Mouse (Mus musculus): ENCODE measurements around the gene Gm7030. TPM values are rescaled to one million over a fixed set of nuclear protein-coding genes. Genes with fewer than 3 reads are reported as not detected.
"Not testable (repeated sequence)": the region's sequence is repeated elsewhere in the genome, so short reads cannot be mapped to it uniquely, and the experiment has no call there.

Gene Gm7030
- polyA plus RNA-seq, 1 experiment from 2014 or later, result not detected

DNA sequence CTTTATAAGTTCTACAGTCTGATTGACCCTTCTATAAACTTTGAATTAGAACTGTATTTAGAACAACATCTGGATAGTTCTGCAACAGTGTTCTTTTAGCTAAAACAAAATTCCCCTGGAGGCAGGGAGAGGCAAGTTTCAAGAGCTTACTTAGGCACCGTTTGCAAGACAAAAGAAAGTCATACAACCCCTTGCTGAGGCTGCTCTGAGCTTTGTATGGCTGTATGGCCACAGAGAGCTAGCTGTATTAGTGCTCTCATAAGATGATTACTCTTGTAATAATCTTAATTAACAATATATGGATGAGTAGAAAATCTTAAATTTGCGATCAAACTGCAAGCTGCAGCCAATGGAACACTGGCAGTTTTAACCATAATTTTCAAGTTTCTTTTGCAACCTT is 29.6 kb downstream of the Gm7030 start:
- H3K27me3 ChIP-seq; H3K9me3 ChIP-seq; H3K36me3 ChIP-seq; H3K4me2 ChIP-seq; ATAC-seq (ENCODE audit: insufficient number of reproducible peaks, insufficient read depth, low FRiP score, low TSS enrichment, low read depth); H3K4me3 ChIP-seq; H3K27ac ChIP-seq; H3K9ac ChIP-seq; H3K4me1 ChIP-seq: not testable (repeated sequence)
- 52% methylated on average over 2 of the region's 2 CpGs for WGBS

DNA sequence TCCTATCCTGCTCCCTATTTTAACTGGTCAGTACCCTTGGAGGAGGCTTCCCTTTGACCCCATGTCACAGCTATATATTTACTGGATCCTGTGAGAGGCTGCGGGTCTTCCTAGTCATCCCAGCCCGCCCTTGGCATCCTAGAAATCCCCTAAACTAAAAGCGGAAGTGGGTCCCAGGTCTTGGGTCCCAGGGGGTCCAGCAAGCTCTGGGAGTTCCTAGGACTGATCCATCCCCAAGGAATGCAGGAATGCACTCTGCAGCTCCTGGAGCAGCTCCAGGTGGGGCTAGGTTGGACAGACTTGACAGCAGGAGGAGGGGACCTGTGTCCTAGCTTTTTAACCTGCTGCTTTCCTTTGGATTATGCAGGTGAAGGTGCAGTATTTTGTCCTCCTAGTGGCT is 35.3 kb downstream of the Gm7030 start:
- no peak overlapping the region for H3K4me2 ChIP-seq
- H3K4me1 ChIP-seq, result no peaks in the 10 kb centered on the region
- H3K27ac ChIP-seq, result no peak overlapping the region
- H3K9ac ChIP-seq, result no peak overlapping the region
- H3K4me3 ChIP-seq, result no peak overlapping the region
- no peak for ATAC-seq (ENCODE audit: insufficient number of reproducible peaks, insufficient read depth, low FRiP score, low TSS enrichment, low read depth)
- no peaks in the 10 kb centered on the region for H3K9me3 ChIP-seq
- 16% methylated on average over 3 of the region's 3 CpGs for WGBS
- H3K27me3 ChIP-seq, result peaks cover 10% of the 10 kb centered on the region; the same call in 1 of the 2 replicates
- H3K36me3 ChIP-seq, result no peaks in the 10 kb centered on the region

DNA sequence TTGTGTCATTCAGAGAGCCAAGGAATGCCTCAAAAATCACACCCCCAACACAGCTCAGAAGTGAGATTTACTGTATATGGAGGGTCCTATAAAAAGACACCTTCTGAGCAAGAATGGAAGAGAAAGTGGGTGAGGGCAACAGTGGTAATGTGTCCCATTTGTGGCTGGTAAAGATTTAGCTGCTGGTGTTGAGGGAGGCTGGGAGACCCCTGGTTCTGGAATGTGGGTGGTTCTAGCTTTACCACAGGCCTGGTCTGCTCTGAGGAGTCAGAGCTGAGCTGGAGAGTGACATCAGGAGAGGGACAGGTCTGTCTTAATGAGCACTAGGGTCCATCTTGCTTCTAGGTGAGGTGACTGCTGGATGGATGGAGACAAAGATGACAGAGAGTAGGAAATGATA is 36.7 kb downstream of the Gm7030 start:
- not testable (repeated sequence) for ATAC-seq (ENCODE audit: insufficient number of reproducible peaks, insufficient read depth, low FRiP score, low TSS enrichment, low read depth); H3K27me3 ChIP-seq; H3K4me1 ChIP-seq; H3K4me2 ChIP-seq; H3K9ac ChIP-seq; H3K9me3 ChIP-seq; H3K36me3 ChIP-seq; H3K4me3 ChIP-seq; H3K27ac ChIP-seq

DNA sequence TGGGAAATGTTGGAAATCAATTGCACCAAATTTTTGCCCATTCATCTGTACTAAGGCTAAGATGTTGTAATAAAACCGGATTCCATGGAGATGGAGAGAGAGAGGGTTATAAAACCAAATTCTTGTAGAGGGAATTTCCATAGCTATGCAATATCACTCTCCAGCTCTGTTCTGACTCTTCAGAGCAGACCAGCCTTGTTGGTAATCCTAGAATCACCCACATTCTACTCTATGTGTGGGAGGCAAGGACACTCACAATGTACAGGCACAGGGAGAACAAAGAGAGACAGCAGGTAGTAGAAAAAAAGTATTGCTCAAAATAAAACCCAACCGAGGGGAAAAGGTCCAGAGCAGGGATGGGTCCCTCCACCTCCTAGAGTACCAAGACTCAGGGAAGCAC is 37.3 kb downstream of the Gm7030 start:
- H3K9me3 ChIP-seq; H3K27me3 ChIP-seq; H3K4me1 ChIP-seq; H3K36me3 ChIP-seq; H3K27ac ChIP-seq; H3K4me2 ChIP-seq; H3K4me3 ChIP-seq; H3K9ac ChIP-seq; ATAC-seq (ENCODE audit: insufficient number of reproducible peaks, insufficient read depth, low FRiP score, low TSS enrichment, low read depth): not testable (repeated sequence)
- WGBS, result no CpG with 5 or more reads among the region's 2 CpGs

DNA sequence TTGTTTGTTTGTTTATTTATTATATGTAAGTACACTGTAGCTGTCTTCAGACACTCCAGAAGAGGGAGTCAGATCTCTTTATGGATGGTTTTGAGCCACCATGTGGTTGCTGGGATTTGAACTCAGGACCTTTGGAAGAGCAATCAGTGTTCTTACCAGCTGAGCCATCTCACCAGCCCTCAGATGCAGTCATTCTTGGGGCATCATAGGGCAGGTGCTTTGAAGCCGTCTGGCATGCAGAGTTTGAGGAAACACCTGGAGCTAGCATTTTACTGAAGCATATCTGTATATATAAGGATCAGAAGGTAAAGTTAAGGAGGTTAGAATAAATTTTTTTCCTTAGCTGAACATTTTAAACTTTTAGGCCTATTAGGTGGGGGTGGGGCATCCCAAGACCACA is 43.2 kb downstream of the Gm7030 start:
- not testable (repeated sequence) for H3K4me3 ChIP-seq; H3K36me3 ChIP-seq; H3K9me3 ChIP-seq; H3K27ac ChIP-seq; ATAC-seq (ENCODE audit: insufficient number of reproducible peaks, insufficient read depth, low FRiP score, low TSS enrichment, low read depth); H3K9ac ChIP-seq; H3K4me2 ChIP-seq
- 63% methylated on average over 1 of the region's 1 CpGs for WGBS
- peaks cover 14% of the 10 kb centered on the region; the same call in 1 of the 2 replicates for H3K4me1 ChIP-seq
- H3K27me3 ChIP-seq, result peaks cover 44% of the 10 kb centered on the region

DNA sequence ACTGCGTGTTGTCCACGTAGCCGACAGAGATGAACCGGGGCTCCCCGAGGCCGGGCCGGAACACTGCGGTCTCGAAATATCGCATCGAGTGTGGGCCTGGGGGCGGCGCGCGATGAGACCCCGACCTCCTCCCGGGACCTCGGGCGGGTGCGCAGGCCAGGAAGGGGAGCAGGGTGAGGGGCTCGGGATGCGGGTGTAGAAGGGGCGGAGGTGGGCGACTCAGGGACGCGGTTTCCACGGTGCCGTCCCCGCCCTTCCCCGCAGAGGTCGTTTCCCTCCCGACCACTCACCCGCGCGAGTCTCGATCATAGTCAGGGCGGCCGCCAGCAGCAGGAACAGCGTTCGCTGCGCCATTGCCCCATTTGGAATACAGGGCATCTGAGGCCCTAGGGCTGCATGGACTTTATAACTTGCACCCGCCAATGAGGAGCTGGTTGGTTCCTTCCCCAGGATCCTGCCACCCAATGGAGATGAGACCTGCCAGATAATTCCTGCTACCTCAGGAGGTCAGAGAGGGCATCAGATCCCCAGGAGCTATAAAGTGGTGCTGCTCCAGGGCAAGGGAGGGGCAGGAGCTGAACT is 45.3 kb downstream of the Gm7030 start:
- peak overlapping the region; percentile 93 for H3K4me2 ChIP-seq
- H3K9me3 ChIP-seq, result no peaks in the 10 kb centered on the region
- WGBS, result under 1% methylated on average over 42 of the region's 42 CpGs
- H3K27ac ChIP-seq, result no peak overlapping the region
- H3K36me3 ChIP-seq, result no peaks in the 10 kb centered on the region
- H3K4me1 ChIP-seq, result peaks cover 14% of the 10 kb centered on the region; the same call in 1 of the 2 replicates
- peak; percentile 48; the same call in 1 of the 2 replicates for ATAC-seq (ENCODE audit: insufficient number of reproducible peaks, insufficient read depth, low FRiP score, low TSS enrichment, low read depth)
- peak overlapping the region; percentile 51 for H3K4me3 ChIP-seq
- H3K9ac ChIP-seq, result peak overlapping the region; percentile 63
- H3K27me3 ChIP-seq, result peaks cover 50% of the 10 kb centered on the region

DNA sequence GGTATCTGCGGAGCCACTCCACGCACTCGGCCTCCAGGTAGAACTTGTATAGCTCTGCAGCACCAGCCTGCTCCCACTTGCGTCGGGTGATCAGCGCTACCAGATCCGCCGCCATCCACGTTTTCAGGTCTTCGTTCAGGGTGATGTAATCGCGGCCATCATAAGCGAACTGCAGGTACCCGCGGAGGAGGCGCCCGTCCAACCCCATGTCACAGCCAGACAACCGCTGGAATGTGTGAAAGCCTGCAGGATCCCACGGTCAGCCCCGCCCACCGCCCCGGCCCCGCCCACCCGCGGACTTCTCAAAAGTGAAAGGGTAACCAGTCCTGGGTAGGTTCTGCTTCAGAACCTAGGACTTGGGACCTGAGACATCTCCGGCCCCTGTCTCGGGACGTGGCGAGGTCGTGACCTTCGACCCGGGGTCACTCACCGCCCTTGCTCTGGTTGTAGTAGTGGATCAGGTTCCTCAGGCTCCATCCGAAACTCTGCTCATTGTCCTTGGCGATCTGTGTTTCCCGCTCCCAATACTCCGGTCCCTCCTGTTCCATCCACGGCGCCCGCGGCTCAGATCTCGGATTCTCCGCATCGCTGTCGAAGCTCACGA is 45.9 kb downstream of the Gm7030 start:
- under 1% methylated on average over 46 of the region's 46 CpGs for WGBS
- H3K27me3 ChIP-seq, result peaks cover 50% of the 10 kb centered on the region
- ATAC-seq (ENCODE audit: insufficient number of reproducible peaks, insufficient read depth, low FRiP score, low TSS enrichment, low read depth), result peak; percentile 43; the same call in 1 of the 2 replicates

DNA sequence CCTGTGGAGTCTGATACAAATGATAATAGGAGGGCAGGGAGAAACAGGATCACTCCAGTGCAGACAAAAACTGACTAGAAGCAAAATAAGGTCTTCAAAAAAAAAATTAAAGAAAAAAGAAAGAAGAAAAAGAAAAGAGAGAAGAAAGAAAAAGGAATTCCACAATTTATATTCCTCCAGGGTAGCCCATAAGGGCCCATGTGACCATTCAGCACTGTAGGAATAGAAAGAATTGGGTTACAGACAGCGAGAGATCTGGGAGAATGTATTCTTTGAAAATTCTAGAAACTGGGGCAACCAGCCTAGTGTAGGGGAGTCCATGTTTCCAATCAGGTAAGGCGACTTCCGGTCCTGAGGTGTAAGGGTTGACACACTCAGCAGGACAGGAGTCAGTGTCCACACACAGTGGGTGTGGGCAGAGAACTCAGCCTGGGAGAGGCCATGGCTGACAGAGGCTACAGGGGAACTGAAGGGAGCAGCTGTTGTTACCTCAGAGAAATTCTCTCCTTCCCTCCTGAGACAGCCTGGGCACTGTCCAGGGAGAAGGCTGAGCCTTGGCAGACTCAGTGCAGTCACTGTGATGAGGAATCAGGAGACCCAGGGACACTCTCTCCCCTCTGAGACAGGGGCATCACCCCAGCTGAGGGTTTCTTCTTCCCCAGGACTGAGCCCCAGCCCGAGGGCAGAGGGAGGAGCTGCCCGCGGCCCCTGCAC is 46.5 kb downstream of the Gm7030 start:
- Histone ChIP-seq H3K27me3 (peaks cover 50% of the 10 kb centered on the region), H3K4me1 (peaks cover 14% of the 10 kb centered on the region; the same call in 1 of the 2 replicates), H3K4me2 (peak overlapping the region; percentile 93), H3K4me3 (peak overlapping the region; percentile 51)
- not testable (repeated sequence) for H3K9me3 ChIP-seq; H3K27ac ChIP-seq; H3K9ac ChIP-seq; H3K36me3 ChIP-seq; ATAC-seq (ENCODE audit: insufficient number of reproducible peaks, insufficient read depth, low FRiP score, low TSS enrichment, low read depth)
- WGBS, result 24% methylated on average over 6 of the region's 6 CpGs

More for the DNA sequence above, 45.9 kb downstream of the Gm7030 start:
- no peaks in the 10 kb centered on the region for H3K9me3 ChIP-seq
- H3K4me2 ChIP-seq, result peak overlapping the region; percentile 93
- peak overlapping the region; percentile 51 for H3K4me3 ChIP-seq
- H3K9ac ChIP-seq, result peak overlapping the region; percentile 63
- H3K27ac ChIP-seq, result no peak overlapping the region
- no peaks in the 10 kb centered on the region for H3K36me3 ChIP-seq
- H3K4me1 ChIP-seq, result peaks cover 14% of the 10 kb centered on the region; the same call in 1 of the 2 replicates

DNA sequence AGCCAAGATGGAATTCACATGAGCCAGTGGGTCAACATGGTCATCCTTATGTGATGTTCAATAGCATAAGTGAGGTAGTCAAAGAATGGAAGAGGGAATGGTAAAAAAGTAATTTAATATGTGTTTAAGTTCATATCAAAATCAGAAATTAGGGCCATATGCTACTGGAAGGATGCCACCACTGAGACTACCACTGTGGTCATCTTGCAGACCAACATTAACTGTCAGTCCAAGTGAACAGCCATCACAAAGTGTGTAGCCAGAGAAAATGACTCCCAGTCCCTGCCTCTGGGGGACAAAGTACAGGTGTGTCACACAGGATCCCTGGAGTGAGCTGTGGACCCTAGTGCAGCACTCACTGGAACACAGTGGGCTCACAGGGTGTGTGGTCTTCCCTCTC is 47.3 kb downstream of the Gm7030 start:
- H3K4me3 ChIP-seq; H3K36me3 ChIP-seq; H3K27ac ChIP-seq; ATAC-seq (ENCODE audit: insufficient number of reproducible peaks, insufficient read depth, low FRiP score, low TSS enrichment, low read depth); H3K4me2 ChIP-seq; H3K9me3 ChIP-seq; H3K9ac ChIP-seq: not testable (repeated sequence)
- Histone ChIP-seq H3K4me1 (peaks cover 14% of the 10 kb centered on the region; the same call in 1 of the 2 replicates), H3K27me3 (peaks cover 50% of the 10 kb centered on the region)

DNA sequence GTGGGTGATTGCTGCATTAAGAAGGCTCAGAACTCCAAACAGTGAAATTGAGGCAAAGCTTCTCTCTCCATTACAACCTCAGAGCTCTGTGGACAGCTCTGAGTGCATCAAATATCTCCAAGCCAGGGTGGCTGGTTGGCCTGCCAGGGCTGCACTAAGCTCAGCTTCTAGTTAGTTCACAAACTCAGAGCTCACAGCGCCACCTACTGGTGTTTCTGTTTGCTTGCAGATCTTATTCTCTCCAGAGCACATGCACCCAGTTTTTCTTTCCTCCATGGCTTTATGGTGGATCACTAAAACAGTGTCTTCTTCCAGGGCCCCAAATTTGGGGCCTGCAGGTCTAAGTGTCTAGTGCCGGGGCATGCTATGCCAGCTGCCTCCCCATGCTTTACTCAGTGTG is 68.4 kb downstream of the Gm7030 start:
- Histone ChIP-seq H3K9ac (no peak overlapping the region), H3K4me1 (no peaks in the 10 kb centered on the region), H3K4me2 (no peak overlapping the region), H3K9me3 (no peaks in the 10 kb centered on the region), H3K4me3 (no peak overlapping the region), H3K36me3 (no peaks in the 10 kb centered on the region), H3K27ac (no peak overlapping the region), H3K27me3 (no peaks in the 10 kb centered on the region)
- WGBS, result 26% methylated on average over 2 of the region's 2 CpGs
- ATAC-seq (ENCODE audit: insufficient number of reproducible peaks, insufficient read depth, low FRiP score, low TSS enrichment, low read depth), result no peak
